Mouse (Mus musculus): ENCODE measurements around the gene Slc9a6.

- TF ChIP-seq MAX (IDR thresholded peaks at IDR 0.05; ENCODE audit: low read depth) (no peak), E2F4 (IDR thresholded peaks at IDR 0.05; ENCODE audit: insufficient read depth) (no peak), MYOD1 (IDR thresholded peaks at IDR 0.05; ENCODE audit: control insufficient read depth in 1 of 3, insufficient read length in 2 of 3, low read depth in 2 of 3) (no peak), POLR2A (IDR thresholded peaks at IDR 0.05; ENCODE audit: insufficient read length, low read depth) (no peak), REST (IDR thresholded peaks at IDR 0.05; ENCODE audit: insufficient read depth, insufficient read length) (no peak), POLR2AphosphoS2 (IDR thresholded peaks at IDR 0.05; ENCODE audit: insufficient read length, low read depth) (no peak)
Observed at GRCm38 (mm10) chrX:56675556-56675955, 66.0 kb downstream of the Slc9a6 start.

Data from myocyte (in vitro differentiated cells).